Mouse (Mus musculus) fibroblast of lung, adult 2 months (primary cell): Measurements from ENCODE around the gene 1600002K03Rik.

ENCODE experiments used
- DNase-seq: peaks from one replicate; pipeline ENCODE4 v3.0.0-alpha.2; 2011; ENCODE audit warnings: low read depth

Gene 1600002K03Rik

DNA sequence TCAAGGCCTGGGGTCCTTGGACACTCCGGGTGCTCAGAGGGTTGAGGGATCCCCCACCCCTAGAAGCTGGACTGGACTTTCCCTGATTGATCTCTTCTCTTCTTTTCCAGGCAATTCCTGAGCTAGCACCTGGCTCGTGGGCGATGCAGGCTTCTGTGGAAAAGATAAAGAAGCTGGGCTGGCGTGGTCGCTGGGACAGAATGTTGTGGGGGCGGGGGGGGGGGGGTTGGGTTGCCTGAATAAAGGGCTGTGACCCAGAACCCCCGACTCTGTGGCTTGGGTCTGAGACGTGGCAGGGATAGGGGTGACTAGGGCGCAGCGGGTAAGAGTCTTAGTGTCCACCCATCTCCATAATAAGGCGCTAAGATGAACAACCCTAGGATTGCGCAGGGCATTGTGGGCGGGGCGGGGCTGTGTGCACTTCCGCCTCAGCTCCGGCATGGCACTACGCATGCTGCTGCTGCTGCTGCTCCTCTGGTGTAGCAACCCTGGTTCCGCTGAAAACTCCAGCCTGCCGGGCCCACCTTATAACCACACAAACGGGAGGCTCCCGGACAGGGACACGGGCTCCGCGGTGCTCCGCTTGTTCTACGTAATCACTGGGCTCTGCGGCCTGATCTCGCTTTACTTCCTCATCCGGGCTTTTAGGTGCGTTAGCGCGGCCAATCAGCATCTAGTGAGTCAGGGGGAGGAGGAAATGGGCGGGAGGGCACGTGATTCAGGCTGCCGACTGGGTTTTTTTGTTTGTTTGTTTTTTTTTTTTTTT is at the start of gene 1600002K03Rik:
Gene 1600002K03Rik, plus strand, starts transcription at position 418 of the 766 bp plus-strand sequence.
- DNase-seq: no peak

DNA sequence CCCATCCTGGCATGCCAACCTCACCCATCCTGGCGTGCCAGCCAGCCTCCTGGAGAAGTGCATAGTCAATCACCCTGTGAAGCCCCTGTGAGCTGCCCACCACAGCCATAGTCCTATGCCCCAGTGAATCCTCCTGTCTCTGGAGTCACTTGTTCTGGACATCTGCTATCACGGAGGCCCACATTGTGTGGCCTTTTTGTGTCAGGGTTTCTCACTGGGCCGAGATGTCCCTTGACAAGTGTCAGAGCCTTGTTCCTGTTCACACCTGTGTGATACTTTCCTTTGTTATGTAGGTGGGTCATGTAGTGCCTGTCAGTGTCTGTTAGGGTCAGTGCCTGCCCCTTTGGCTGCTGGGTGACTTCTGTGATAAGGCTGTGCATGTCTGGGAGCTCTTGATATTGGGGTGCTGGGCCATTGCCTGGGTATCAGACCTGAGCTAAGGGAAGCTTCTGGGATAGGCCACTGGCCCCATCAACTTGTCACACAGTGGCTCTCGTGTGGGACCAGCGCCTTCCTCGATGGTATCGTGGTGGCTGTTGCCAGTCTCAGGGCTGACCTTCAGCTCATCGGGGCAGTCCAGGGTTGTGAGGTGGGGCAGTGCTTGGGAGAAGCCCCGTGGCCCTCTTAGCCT is 48.7 kb upstream of the 1600002K03Rik start:
- no peak for DNase-seq

DNA sequence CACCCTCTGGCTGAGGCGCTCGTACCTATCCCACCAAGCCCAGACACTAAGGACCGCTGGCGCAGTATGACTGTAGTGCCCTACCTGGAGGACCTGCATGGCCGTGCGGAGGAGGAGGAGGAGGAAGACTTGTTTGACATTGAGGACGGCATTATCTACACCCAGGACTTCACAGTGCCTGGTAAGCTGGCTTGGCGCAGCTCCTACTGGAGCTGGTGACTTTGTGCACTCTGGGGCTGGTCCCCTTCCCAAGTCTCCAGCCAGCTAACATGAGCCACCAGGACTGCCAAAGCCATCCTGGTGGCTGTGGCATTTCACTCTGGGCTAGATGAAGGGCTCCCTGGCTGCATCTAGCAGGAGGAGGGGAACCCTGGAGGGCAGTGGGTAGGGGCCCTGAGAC is 44.8 kb upstream of the 1600002K03Rik start:
- no peak for DNase-seq

DNA sequence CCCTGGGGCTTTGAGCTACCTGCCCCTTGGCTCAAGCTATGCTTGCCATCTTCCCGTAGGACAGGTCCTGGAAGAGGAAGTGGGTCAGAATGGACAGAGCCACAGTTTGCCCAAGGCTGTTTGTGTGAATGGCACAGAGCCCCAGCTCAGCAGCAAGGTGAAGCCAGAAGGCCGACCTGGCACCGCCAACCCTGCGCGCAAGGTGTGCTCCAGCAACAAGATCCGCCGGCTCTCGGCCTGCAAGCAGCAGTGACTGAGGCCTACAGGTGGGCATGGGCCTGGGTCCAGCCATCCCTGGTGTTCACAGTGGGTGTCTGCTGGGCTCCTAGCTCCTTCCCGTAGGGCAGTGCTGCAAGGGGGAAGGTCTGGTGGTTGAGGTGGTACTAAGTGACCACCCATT is 42.9 kb upstream of the 1600002K03Rik start:
- DNase-seq: no peak

DNA sequence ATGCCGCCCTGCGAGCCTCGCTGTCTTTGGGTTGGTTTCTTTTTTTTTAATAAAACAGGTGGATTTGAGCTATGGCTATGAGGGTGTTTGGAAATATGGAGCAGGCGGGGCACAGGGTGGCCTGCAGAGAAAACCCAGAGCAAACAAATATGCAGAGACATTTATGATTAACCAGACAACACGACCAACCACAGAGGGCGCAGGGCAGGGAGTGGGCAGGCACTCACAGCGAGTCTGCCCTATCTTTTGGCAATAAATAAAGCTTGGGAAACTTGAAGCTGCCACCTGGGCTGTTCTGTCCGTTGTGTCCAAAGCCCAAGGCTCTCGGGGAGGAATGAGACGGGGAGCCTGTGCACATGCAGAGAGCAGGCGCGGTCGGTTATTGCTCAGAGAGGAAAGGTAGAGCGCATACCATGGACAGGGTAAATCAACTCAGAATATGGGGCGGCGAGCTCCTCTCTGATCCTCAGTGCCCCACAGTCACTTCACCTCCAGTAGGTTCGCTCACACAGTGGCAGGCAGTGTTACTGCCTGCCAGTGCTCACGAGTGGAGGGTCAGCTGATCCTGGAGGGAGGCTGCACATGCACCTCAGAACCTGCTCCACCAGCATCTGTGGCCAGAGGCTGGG is 42.2 kb upstream of the 1600002K03Rik start:
- no peak for DNase-seq

DNA sequence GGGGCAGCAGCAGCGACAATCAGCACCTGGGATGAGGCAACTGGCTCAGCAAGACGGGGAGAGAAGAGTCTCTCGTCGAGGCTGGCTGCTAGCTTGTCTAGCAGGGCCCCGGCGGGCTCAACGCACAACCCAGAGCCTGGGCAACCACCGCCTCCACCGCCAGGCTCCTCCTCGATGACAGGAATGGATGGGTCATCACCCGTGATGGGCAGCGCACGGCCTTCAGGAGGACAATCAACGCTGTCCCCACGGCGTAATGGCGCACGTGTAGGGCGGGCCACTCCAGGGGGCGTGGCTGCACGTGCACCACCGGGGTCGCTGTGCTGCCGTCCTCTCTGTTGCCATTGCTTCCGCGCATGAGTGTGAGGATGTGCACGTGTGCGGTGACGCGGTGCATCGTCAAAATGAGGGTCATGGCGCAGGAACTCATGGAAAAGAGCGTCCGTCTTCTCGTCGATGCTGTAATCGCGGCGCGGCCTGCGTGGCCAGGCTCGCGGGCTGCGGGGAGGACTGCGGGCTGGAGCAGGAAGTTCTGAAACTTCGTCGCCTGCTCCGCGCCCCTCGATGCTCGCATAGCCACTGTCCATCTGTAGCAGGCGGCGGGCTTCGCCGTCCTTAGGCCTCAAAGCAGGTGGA is 41.3 kb upstream of the 1600002K03Rik start:
- DNase-seq: no peak

DNA sequence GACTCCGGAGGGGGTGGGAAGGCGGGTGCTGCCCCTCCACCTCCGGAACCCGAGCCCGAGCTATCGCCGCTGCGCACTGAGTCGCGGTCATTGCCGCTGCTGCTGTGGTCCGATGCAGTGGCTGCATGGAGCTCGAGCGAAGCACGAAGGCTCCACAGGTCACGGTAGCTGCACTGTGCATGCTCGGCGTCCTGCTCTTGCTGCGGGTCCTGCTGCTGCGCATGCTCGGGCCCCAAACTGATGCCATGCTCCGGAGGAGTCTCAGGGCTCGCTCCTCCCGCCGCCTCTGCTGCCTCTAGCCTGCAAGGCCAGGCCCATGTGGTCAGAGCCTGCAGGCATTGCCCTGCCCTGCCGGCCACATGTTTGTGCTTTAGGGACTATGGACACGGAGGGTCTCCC is 40.8 kb upstream of the 1600002K03Rik start:
- no peak for DNase-seq

DNA sequence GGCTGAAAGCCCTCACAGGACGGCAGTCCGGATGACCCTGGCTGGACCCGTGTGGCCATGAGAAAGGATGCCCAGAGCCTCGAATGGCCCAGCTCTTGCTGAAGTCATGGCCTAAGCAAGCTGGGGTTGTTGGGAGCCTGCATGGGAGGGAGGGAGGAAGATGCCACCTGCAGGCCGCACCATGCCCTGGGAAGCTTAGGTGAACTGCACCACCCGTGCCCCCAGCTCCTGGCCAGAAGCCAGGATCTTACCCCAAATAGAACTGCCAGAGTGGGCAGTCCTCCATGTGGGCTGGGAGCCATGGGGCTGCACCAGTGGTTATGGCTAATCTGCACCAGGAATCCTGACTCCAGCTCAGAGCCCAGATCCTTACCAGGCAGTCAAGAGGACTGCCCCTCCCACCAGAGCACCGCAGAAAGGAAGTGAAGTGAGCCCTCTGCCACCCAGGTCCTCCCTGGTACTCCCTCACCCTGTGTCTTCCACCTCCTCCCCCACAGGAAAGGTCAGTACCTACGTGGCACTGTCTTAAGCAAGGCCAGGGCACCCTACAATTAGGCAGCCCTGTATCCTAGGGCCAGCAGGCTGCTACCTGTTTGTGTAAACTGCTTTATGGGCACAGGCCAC is 39.4 kb upstream of the 1600002K03Rik start:
- no peak for DNase-seq

DNA sequence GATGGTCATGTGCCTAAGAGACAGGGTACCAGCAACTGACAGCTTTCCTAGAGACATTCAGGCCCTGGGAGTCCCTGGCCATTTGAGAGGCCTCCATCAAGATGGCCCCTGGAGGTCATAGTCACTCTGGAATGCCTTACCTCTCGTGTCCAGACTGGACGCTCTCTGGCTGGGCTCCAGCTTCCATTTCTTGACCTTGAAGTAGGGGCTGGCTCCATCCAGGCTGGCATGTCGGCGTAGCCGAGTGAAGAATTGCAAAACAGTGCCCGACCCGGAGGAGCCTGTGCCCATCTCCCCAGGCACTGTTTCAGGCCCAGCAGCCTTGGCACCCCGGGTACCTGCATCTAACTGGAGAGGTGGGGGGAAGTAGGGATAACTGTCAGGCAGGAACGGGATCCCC is 38.3 kb upstream of the 1600002K03Rik start:
- DNase-seq: no peak

DNA sequence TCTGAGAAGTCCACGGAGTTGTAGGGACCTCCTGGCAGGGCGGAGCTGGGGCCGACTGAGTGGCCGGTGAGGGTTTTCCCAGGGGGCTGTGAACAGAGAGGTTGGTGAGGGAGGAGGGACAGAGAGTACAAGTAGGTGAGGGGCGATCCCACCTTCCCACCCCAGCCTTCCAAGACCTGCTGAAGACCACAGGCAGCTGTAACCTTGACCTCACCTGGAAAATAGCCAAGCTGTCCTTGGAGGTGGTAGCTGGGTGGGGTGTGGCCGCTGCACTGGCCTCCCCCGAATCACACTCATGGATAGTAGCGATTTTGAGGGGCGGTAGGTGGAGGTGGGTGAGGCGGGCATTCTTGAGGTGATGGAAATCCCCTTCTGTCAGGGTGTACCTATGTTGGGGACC is 37.6 kb upstream of the 1600002K03Rik start:
- no peak for DNase-seq

DNA sequence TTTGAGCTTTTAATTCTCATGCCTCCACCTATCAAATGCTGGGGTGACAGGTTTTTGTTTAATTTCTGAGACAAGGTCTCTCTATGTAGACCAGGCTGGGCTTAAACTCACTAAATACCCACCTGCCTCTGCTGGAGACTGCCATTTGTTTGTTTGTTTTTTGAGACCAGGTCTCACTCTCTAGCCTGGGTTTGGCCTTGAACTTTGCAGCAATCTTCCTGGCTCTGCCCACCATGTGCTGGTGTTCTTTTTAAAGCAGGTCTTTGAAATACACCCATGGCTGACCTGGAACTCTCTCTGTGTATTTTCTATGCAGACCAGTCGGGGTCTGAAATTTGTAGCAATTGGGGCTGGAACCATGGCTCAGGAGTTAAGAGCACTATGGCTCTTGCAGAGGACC is 37.1 kb upstream of the 1600002K03Rik start:
- no peak for DNase-seq

DNA sequence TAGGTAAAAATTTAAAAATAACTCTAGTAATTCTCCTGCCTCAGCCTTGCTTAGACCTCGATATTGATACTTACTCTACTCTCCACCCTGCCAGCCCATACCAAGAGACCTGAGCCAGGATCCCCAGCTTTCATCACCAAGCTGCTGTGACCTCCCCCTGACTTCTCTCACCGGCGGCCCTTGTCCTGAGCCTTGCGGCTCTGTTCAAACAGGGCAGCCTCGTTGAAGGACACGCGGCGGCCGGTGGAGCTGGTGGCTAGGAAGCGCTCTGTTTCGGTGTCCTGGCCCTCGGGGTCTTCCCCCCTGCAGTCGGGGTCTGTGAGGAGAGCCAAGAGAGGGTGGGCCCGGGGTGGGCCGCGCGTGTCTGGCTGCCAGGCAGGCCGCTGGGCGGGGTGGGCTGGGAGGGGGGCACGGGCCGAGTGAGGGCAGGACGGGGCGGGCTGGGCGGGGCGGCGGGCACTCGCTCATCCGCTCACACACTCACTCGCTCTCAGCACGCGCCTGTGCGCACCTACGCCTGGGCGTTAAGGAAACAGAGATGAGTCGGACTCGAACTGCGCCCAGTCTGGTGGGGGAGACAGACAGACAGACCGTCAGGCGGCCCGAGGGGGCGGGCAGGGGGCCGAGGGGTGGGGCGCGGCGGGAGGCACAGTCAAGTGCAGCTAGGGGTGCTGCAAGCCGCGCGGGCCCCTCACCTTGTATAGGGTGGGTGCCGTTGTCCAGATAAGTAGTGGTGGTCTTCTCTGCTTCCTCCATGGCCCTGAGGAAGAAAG is 36.4 kb upstream of the 1600002K03Rik start:
- no peak for DNase-seq

DNA sequence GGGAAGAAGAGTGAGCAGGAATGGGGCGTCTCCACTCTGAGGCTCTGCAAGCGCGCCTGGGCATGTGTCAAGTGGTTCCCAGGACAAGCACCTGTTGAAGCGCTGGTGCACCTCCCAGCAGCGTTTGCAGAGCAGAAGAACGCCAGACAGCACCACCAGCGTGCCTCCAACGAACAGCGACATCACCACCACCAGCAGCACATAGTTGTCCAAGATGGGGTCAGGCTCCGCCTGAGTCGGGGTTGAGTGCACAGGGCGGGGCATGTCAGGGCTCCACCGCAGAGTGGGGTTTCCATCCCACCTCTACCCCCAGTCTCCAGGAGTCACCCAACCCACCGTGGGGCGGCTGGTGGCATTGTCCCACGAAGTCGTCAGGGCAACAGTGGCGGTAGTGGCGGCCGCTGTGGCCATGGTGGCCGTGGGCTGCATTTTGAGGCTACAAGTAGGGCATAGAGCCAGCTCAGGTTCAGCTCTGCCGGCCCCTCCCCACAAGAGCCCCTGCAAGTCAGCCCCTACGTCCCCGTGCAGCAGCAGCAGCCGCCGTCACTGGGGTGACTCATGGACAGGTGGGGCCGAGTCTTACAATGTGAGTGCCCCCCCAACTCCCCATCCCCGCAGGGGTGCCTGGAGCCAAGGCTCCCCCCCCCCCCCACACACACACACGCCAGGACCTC is 35.7 kb upstream of the 1600002K03Rik start:
- DNase-seq: no peak

DNA sequence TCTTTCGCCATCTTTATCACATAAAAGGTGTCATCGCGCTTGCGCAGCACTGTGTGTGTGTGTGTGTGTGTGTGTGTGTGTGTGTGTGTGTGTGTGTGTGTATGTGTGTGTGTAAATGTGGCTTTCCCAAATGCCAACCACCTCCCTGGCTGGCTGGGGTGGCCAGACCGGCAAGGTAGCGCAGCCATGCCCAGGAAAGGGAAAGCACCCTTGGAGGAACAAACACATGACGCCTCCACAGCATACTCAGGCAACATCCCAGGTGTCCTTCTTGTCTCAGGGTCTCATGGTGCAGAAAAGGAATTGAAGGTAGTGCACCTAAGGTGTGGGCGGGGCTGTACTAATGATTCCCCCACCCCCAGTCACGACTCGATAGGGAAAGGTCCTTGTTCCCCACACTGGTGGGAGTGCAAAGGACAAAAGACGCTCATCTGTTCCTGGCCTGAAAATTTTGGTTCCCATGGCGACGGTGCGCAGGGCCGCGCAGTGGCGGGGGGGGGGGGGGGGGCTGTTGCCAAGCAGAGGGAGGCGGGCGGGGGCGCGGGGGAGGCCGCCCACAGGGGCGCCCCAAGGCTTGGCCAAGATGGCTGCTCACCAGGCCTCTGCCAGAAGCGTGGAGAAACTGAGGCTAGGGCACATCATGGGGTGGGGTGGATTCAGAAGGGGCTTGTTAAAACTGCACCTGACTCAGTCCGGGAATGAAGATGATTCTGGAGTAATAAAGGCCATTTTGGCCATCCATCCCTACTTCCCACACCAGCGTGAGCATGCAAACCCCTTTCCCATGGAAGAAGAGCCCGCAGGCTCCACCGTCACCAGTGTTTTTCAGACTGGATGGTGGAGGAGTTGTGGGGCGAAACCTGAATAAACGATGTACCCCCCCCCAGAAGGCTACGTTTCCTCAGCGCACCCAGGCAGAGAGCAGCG is 34.9 kb upstream of the 1600002K03Rik start:
- no peak for DNase-seq

DNA sequence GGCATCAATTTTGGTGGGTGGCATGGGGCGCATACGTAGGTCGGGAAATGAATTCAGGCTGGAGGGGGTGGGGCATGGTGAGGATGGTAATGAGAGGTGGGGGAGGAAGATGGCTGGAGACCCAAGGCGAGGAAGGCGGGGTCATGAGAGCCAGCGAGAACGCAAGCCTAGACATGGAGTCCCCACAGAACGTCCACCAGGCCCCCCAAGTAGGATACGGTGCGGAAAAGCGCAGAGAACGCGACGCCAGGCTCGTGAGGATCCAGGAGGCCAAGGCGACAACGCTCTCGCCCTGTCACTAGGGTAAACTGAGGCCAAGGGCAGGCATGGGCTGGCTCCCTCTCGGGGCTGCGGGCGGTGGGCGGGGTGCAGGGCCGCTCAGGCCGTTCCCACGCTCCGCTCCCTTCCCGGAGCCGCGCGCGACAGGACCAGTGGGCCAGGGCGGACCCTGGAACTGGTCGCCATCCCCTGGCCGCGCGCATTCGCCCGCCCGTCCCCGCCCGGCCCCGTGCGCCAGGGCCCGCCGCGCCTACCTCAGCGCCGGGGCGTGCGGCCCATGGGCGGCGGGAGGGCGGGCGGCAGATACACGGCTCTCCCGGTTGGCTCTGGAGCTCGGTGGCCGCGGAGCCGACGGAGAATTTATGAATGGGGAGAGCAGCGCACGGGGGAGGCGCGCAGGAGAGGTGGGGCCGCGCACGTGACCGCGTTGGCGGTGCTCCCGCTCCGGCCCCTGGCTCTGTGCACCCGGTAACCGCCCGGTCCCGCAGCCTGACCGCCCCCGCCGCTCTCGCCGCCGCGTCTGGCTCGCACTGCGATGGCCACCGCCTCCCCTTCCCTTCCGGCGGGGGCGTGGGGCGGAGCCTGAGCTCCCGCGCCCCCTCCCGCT is 33.9 kb upstream of the 1600002K03Rik start, which contains the start of gene Atp5d:
Gene Atp5d, plus strand, starts transcription at position 80 of the 886 bp plus-strand sequence.
- no peak for DNase-seq

DNA sequence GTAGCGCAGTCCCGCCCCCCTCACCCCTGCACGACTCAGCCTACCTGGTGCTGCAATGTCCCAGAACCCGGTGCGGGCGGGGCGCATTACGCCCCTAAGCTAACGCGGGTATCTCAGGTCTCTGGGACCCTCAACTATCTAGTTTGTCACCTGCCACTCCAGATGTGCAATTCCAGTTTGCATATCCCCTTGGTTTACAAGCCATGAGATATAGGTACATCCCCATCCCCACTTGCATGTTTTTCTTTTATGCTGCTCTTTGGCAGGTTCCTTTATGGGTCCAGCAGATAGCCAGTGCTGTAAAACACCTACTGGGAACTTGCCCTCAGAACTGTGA is 33.3 kb upstream of the 1600002K03Rik start:
- DNase-seq: no peak

DNA sequence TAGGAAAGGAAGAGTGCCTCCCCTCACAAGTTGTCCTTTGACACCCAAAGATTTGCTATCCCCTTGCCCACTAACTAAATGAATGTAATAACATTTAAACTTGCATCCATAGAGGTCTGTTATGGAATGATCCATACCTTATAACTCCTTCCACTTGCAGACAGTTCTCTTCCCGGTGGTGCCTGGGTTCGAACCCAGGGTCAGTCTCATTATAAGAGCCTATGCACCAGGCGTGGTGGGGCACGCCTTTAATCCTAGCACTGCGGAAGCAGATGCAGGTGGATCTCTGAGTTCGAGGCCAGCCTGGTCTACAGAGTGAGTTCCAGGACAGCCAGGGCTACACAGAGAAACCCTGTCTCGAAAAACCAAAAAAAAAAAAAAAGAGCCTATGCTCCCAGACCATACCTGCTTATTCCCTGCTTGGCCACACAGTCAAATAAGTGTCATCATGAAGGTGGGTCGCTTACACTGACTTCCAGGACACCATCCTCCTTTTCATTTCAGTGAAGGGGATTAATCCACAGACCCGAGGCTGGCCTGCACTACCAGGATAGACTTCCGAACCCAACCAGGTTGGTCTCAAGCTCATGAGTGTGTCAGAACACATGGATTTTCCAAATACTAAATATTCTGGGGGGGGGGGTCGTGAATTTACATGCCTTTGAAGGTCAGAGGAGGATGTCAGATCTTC is 32.6 kb upstream of the 1600002K03Rik start:
- DNase-seq: no peak

DNA sequence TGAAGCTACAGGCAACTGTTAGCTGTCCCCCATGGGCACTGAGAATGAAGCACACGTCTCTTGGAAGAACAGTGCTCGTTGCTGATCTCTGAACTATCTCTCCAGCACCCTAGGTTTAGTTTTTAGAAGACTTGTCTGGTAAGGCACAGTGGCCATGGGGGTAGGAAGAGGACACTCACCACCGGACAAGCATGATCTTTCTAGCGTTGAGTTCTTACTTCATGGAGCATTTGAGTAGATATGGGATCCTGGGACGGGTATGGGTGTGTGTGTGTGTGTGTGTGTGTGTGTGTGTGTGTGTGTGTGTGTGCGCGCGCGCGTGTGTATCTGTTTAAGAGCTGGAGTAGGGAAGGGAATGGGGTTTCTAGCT is 32.1 kb upstream of the 1600002K03Rik start, which contains the start of gene Cbarp:
Gene Cbarp, minus strand, starts transcription at position 170 of the 370 bp plus-strand sequence.
- DNase-seq: no peak
